Mouse (Mus musculus) midbrain, embryonic 10.5 days (tissue): ENCODE measurements around the gene Dock9. TPM values are rescaled to one million over a fixed set of nuclear protein-coding genes. Genes with fewer than 3 reads are reported as not detected.

Source experiments
- DNase-seq: peaks from one replicate; pipeline ENCODE4 v3.0.0-alpha.2; 2017; ENCODE audit warnings: low spot score
- H3K27ac ChIP-seq: fragments of 300-500 bp; sonication (generic); replicated peaks from 2 replicates; pipeline ENCODE4 v1.5.1; 2016; ENCODE audit warnings: mild to moderate bottlenecking
- H3K27me3 ChIP-seq: fragments of 300-500 bp; sonication (generic); 2 replicates; pipeline ENCODE4 v1.6.1; 2016; ENCODE audit warnings: low read depth, mild to moderate bottlenecking; ENCODE audit not compliant: poor library complexity, severe bottlenecking
- H3K36me3 ChIP-seq: fragments of 300-500 bp; sonication (generic); 2 replicates; pipeline ENCODE4 v1.6.1; 2016; ENCODE audit warnings: mild to moderate bottlenecking, moderate library complexity
- H3K4me1 ChIP-seq: fragments of 300-500 bp; sonication (generic); 2 replicates; pipeline ENCODE4 v1.6.1; 2016
- H3K4me3 ChIP-seq: fragments of 300-500 bp; sonication (generic); 2 replicates; pipeline ENCODE4 v1.5.1; 2016; ENCODE audit warnings: mild to moderate bottlenecking, moderate library complexity
- H3K9me3 ChIP-seq: fragments of 300-500 bp; sonication (generic); replicated peaks from 2 replicates; pipeline ENCODE4 v1.6.1; 2016; ENCODE audit warnings: mild to moderate bottlenecking
- WGBS: fragments of 180-500 bp; shearing (Covaris S2); methylation state at CpG from one replicate; pipeline ENCODE4 v1.1.7; 2016; 5-methylcytosine and 5-hydroxymethylcytosine counted together
- polyA plus RNA-seq: library from polyadenylated mRNA; unstranded; fragments of >200 nt; fragmentation: Nextera tagmentation; extraction: Ambion mirVana; gene quantifications from 2 replicates; pipeline ENCODE4 v1.2.1, GENCODE M21; 2016

Gene Dock9
- polyA plus RNA-seq, 1 experiment from 2014 or later: 2.1 TPM

GRCm38 (mm10) chr14:121806791-121807190 lies 9.2 kb upstream of the Dock9 start:
- Histone ChIP-seq H3K36me3 (no peaks in the 10 kb centered on the region), H3K27me3 (no peaks in the 10 kb centered on the region), H3K27ac (no peak overlapping the region), H3K4me3 (no peak overlapping the region), H3K4me1 (no peaks in the 10 kb centered on the region), H3K9me3 (peaks cover 7% of the 10 kb centered on the region; the same call in 1 of the 2 replicates)
- 74% methylated on average over 4 of the region's 4 CpGs for WGBS
- DNase-seq: no peak

- no peak for DNase-seq
- Histone ChIP-seq H3K27ac (no peak overlapping the region), H3K9me3 (peaks cover 7% of the 10 kb centered on the region; the same call in 1 of the 2 replicates), H3K27me3 (no peaks in the 10 kb centered on the region), H3K4me1 (no peaks in the 10 kb centered on the region), H3K36me3 (no peaks in the 10 kb centered on the region), H3K4me3 (no peak overlapping the region)
- WGBS: 83% methylated on average over 3 of the region's 3 CpGs
These were observed 8.7 kb upstream of the Dock9 start for GRCm38 (mm10) chr14:121806316-121806715.

GRCm38 (mm10) chr14:121804461-121804860 lies 6.8 kb upstream of the Dock9 start:
- H3K36me3 ChIP-seq: no peaks in the 10 kb centered on the region
- no peak for DNase-seq
- WGBS: 86% methylated on average over 4 of the region's 4 CpGs

GRCm38 (mm10) chr14:121800962-121801361 lies 3.3 kb upstream of the Dock9 start:
- no peak for DNase-seq
- Histone ChIP-seq H3K27me3 (peaks cover 17% of the 10 kb centered on the region), H3K27ac (no peak overlapping the region), H3K4me1 (peaks cover 23% of the 10 kb centered on the region), H3K4me3 (no peak overlapping the region), H3K9me3 (no peaks in the 10 kb centered on the region), H3K36me3 (no peaks in the 10 kb centered on the region)
- WGBS: 26% methylated on average over 2 of the region's 2 CpGs

More at GRCm38 (mm10) chr14:121804461-121804860, 6.8 kb upstream of the Dock9 start:
- H3K9me3 ChIP-seq: no peaks in the 10 kb centered on the region
- H3K4me1 ChIP-seq: no peaks in the 10 kb centered on the region
- no peak overlapping the region for H3K27ac ChIP-seq
- no peak overlapping the region for H3K4me3 ChIP-seq
- H3K27me3 ChIP-seq: no peaks in the 10 kb centered on the region

- Histone ChIP-seq H3K27ac (no peak overlapping the region), H3K4me3 (no peak overlapping the region), H3K4me1 (peaks cover 23% of the 10 kb centered on the region), H3K9me3 (no peaks in the 10 kb centered on the region), H3K27me3 (peaks cover 31% of the 10 kb centered on the region), H3K36me3 (no peaks in the 10 kb centered on the region)
- WGBS: 83% methylated on average over 7 of the region's 7 CpGs
- DNase-seq: no peak
These were observed 1.5 kb upstream of the Dock9 start for GRCm38 (mm10) chr14:121799112-121799511.

GRCm38 (mm10) chr14:121798411-121798799 lies 768 bp upstream of the Dock9 start:
- Histone ChIP-seq H3K27me3 (peaks cover 31% of the 10 kb centered on the region), H3K27ac (peak overlapping the region; percentile 85), H3K4me3 (peak overlapping the region; percentile 80), H3K4me1 (peaks cover 23% of the 10 kb centered on the region), H3K9me3 (no peaks in the 10 kb centered on the region), H3K36me3 (no peaks in the 10 kb centered on the region)
- DNase-seq: peak; percentile 91
- under 1% methylated on average over 22 of the region's 22 CpGs for WGBS

- WGBS: 11% methylated on average over 28 of the region's 28 CpGs
- peak overlapping the region; percentile 85 for H3K27ac ChIP-seq
- H3K9me3 ChIP-seq: no peaks in the 10 kb centered on the region
- no peak for DNase-seq
- peaks cover 23% of the 10 kb centered on the region for H3K4me1 ChIP-seq
- H3K27me3 ChIP-seq: peaks cover 31% of the 10 kb centered on the region
- H3K4me3 ChIP-seq: peak overlapping the region; percentile 80
- no peaks in the 10 kb centered on the region for H3K36me3 ChIP-seq
These were observed 823 bp downstream of the Dock9 start for GRCm38 (mm10) chr14:121796571-121797456.

- DNase-seq: no peak
- no peak overlapping the region for H3K27ac ChIP-seq
- H3K4me3 ChIP-seq: no peak overlapping the region
- H3K27me3 ChIP-seq: peaks cover 31% of the 10 kb centered on the region
- WGBS: 88% methylated on average over 7 of the region's 7 CpGs
- no peaks in the 10 kb centered on the region for H3K9me3 ChIP-seq
- H3K4me1 ChIP-seq: peaks cover 23% of the 10 kb centered on the region
- no peaks in the 10 kb centered on the region for H3K36me3 ChIP-seq
These were observed 2.1 kb downstream of the Dock9 start for GRCm38 (mm10) chr14:121795536-121795935.

- Histone ChIP-seq H3K4me1 (peaks cover 21% of the 10 kb centered on the region), H3K36me3 (no peaks in the 10 kb centered on the region), H3K9me3 (no peaks in the 10 kb centered on the region), H3K27me3 (peaks cover 31% of the 10 kb centered on the region), H3K4me3 (no peak overlapping the region), H3K27ac (no peak overlapping the region)
- no peak for DNase-seq
- WGBS: 71% methylated on average over 5 of the region's 5 CpGs
These were observed 4.0 kb downstream of the Dock9 start for GRCm38 (mm10) chr14:121793639-121794038.

- peaks cover 24% of the 10 kb centered on the region for H3K27me3 ChIP-seq
- H3K27ac ChIP-seq: no peak overlapping the region
- DNase-seq: no peak
- H3K9me3 ChIP-seq: no peaks in the 10 kb centered on the region
- 82% methylated on average over 2 of the region's 2 CpGs for WGBS
- peaks cover 6% of the 10 kb centered on the region for H3K4me1 ChIP-seq
- no peaks in the 10 kb centered on the region for H3K36me3 ChIP-seq
- no peak overlapping the region for H3K4me3 ChIP-seq
These were observed 5.7 kb downstream of the Dock9 start for GRCm38 (mm10) chr14:121791935-121792334.

- 83% methylated on average over 7 of the region's 7 CpGs for WGBS
- no peaks in the 10 kb centered on the region for H3K36me3 ChIP-seq
- no peak for DNase-seq
- H3K4me1 ChIP-seq: no peaks in the 10 kb centered on the region
- H3K9me3 ChIP-seq: no peaks in the 10 kb centered on the region
- H3K4me3 ChIP-seq: no peak overlapping the region
- H3K27ac ChIP-seq: no peak overlapping the region
- H3K27me3 ChIP-seq: peaks cover 16% of the 10 kb centered on the region
These were observed 6.5 kb downstream of the Dock9 start for GRCm38 (mm10) chr14:121791112-121791511.

- Histone ChIP-seq H3K4me1 (no peaks in the 10 kb centered on the region), H3K9me3 (no peaks in the 10 kb centered on the region), H3K4me3 (no peak overlapping the region), H3K27ac (no peak overlapping the region), H3K36me3 (no peaks in the 10 kb centered on the region), H3K27me3 (no peaks in the 10 kb centered on the region)
- WGBS: 83% methylated on average over 3 of the region's 3 CpGs
- no peak for DNase-seq
These were observed 8.4 kb downstream of the Dock9 start for GRCm38 (mm10) chr14:121789273-121789672.

GRCm38 (mm10) chr14:121788451-121788850 lies 9.2 kb downstream of the Dock9 start:
- no peak for DNase-seq
- Histone ChIP-seq H3K27me3 (no peaks in the 10 kb centered on the region), H3K36me3 (no peaks in the 10 kb centered on the region), H3K9me3 (no peaks in the 10 kb centered on the region), H3K4me1 (no peaks in the 10 kb centered on the region), H3K27ac (no peak overlapping the region), H3K4me3 (no peak overlapping the region)
- WGBS: 87% methylated on average over 6 of the region's 6 CpGs
